Mouse (Mus musculus): Measurements from ENCODE around the gene Lin28b.
"Not testable (repeated sequence)": the region's sequence is repeated elsewhere in the genome, so short reads cannot be mapped to it uniquely, and the experiment has no call there.

The Lin28b gene

GRCm38 (mm10) chr10:45411741-45412140 is 74.5 kb downstream of the Lin28b start:
- no peak for DNase-seq (ENCODE audit: low read depth, low spot score)

- no peak for DNase-seq (ENCODE audit: low read depth, low spot score)
Observed at GRCm38 (mm10) chr10:45410624-45411341, 75.4 kb downstream of the Lin28b start.

- no peak for DNase-seq (ENCODE audit: low read depth, low spot score)
Observed at GRCm38 (mm10) chr10:45399702-45400243, 86.4 kb downstream of the Lin28b start.

GRCm38 (mm10) chr10:45398211-45398610 is 88.0 kb downstream of the Lin28b start:
- no peak for DNase-seq (ENCODE audit: low read depth, low spot score)

GRCm38 (mm10) chr10:45382637-45382958 is 103.6 kb downstream of the Lin28b start:
- DNase-seq (ENCODE audit: low read depth, low spot score): no peak

- DNase-seq (ENCODE audit: low read depth, low spot score): peak; percentile 21
Observed at GRCm38 (mm10) chr10:45381937-45382636, 104.1 kb downstream of the Lin28b start.

- DNase-seq (ENCODE audit: low read depth, low spot score): no peak
Observed at GRCm38 (mm10) chr10:45378269-45378668, 107.9 kb downstream of the Lin28b start.

- DNase-seq (ENCODE audit: low read depth, low spot score): peak; percentile 88
Observed at GRCm38 (mm10) chr10:45372994-45373692, 113.1 kb downstream of the Lin28b start.

- DNase-seq (ENCODE audit: low read depth, low spot score): no peak
Observed at GRCm38 (mm10) chr10:45370545-45370944, 115.7 kb downstream of the Lin28b start.

GRCm38 (mm10) chr10:45369639-45370038 is 116.6 kb downstream of the Lin28b start:
- DNase-seq (ENCODE audit: low read depth, low spot score): no peak

- DNase-seq (ENCODE audit: low read depth, low spot score): no peak
Observed at GRCm38 (mm10) chr10:45366987-45367705, 119.0 kb downstream of the Lin28b start.

- DNase-seq (ENCODE audit: low read depth, low spot score): no peak
Observed at GRCm38 (mm10) chr10:45363396-45363795, 122.8 kb downstream of the Lin28b start.

- no peak for DNase-seq (ENCODE audit: low read depth, low spot score)
Observed at GRCm38 (mm10) chr10:45356091-45356490, 130.1 kb downstream of the Lin28b start.

GRCm38 (mm10) chr10:45348143-45348542 is 138.1 kb downstream of the Lin28b start:
- not testable (repeated sequence) for DNase-seq (ENCODE audit: low read depth, low spot score)

GRCm38 (mm10) chr10:45345217-45345616 is 141.0 kb downstream of the Lin28b start:
- DNase-seq (ENCODE audit: low read depth, low spot score): no peak

- DNase-seq (ENCODE audit: low read depth, low spot score): no peak
Observed at GRCm38 (mm10) chr10:45344381-45344780, 141.8 kb downstream of the Lin28b start.

GRCm38 (mm10) chr10:45339106-45339505 is 147.1 kb downstream of the Lin28b start:
- DNase-seq (ENCODE audit: low read depth, low spot score): no peak

GRCm38 (mm10) chr10:45335434-45336422 is 150.5 kb downstream of the Lin28b start, which contains the start of gene Bves:
TSS of gene Bves (plus strand) at chr10:45335772.
- DNase-seq (ENCODE audit: low read depth, low spot score): peak; percentile 26

- no peak for DNase-seq (ENCODE audit: low read depth, low spot score)
Observed at GRCm38 (mm10) chr10:45334925-45335324, 151.3 kb downstream of the Lin28b start.
